Mouse (Mus musculus) kidney, adult 8-10 months (tissue): ENCODE results near the gene Mad2l1bp.

Source experiments
- DNase-seq, 2 experiments: peaks; one replicate each; pipeline ENCODE4 v3.0.0; 2022

The Mad2l1bp gene

GRCm38 (mm10) chr17:46154336-46154735 lies 983 bp upstream of the Mad2l1bp start:
- no peak for DNase-seq

GRCm38 (mm10) chr17:46143578-46144423 lies 9.6 kb downstream of the Mad2l1bp start, which contains the start of gene Rsph9:
Rsph9 (minus strand) TSS chr17:46144216.
- DNase-seq = peak; percentile 83 to 87

- DNase-seq = no peak
Measured at GRCm38 (mm10) chr17:46139872-46140271, 13.5 kb downstream of the Mad2l1bp start.

- no peak for DNase-seq
Measured at GRCm38 (mm10) chr17:46138563-46139236, 14.7 kb downstream of the Mad2l1bp start.

- DNase-seq = no peak
Measured at GRCm38 (mm10) chr17:46132862-46133261, 20.5 kb downstream of the Mad2l1bp start.

GRCm38 (mm10) chr17:46132058-46132718 lies 21.2 kb downstream of the Mad2l1bp start:
- peak; percentile 78 to 85 for DNase-seq

GRCm38 (mm10) chr17:46129741-46130498 lies 23.4 kb downstream of the Mad2l1bp start:
- no peak for DNase-seq

GRCm38 (mm10) chr17:46127814-46128493 lies 25.4 kb downstream of the Mad2l1bp start:
- no peak for DNase-seq

- DNase-seq = no peak
Measured at GRCm38 (mm10) chr17:46126608-46127007, 26.7 kb downstream of the Mad2l1bp start.

GRCm38 (mm10) chr17:46123953-46124700 lies 29.2 kb downstream of the Mad2l1bp start:
- no peak for DNase-seq

- no peak for DNase-seq
Measured at GRCm38 (mm10) chr17:46123285-46123684, 30.1 kb downstream of the Mad2l1bp start.

- no peak for DNase-seq
Measured at GRCm38 (mm10) chr17:46122791-46123190, 30.6 kb downstream of the Mad2l1bp start.

- no peak for DNase-seq
Measured at GRCm38 (mm10) chr17:46119641-46120040, 33.7 kb downstream of the Mad2l1bp start.

GRCm38 (mm10) chr17:46118423-46118850 lies 34.9 kb downstream of the Mad2l1bp start:
- DNase-seq = no peak

GRCm38 (mm10) chr17:46117623-46118422 lies 35.5 kb downstream of the Mad2l1bp start:
- no peak for DNase-seq

GRCm38 (mm10) chr17:46116881-46117280 lies 36.5 kb downstream of the Mad2l1bp start:
- DNase-seq = no peak

- DNase-seq = no peak
Measured at GRCm38 (mm10) chr17:46116138-46116537, 37.2 kb downstream of the Mad2l1bp start.

GRCm38 (mm10) chr17:46115489-46115888 lies 37.9 kb downstream of the Mad2l1bp start:
- no peak for DNase-seq

- DNase-seq = peak; percentile 79 to 83
Measured at GRCm38 (mm10) chr17:46110402-46111289, 42.7 kb downstream of the Mad2l1bp start, which contains the start of gene Mrps18a. Mrps18a (plus strand) TSS chr17:46110986.
